Mouse (Mus musculus) megakaryocyte, embryonic 14.5 days (primary cell): ENCODE measurements around the gene Pdia4. TPM values are rescaled to one million over a fixed set of nuclear protein-coding genes. Genes with fewer than 3 reads are reported as not detected.
"Not testable (repeated sequence)": the region's sequence is repeated elsewhere in the genome, so short reads cannot be mapped to it uniquely, and the experiment has no call there.

ENCODE experiments used
- H3K27me3 ChIP-seq: replicated peaks from 2 replicates; pipeline ENCODE3; 2012; ENCODE audit warnings: inconsistent platforms
- H3K36me3 ChIP-seq: replicated peaks from 2 replicates; pipeline ENCODE3; 2012; ENCODE audit warnings: low read length, inconsistent platforms, mixed read lengths
- H3K4me1 ChIP-seq: 2 replicates; pipeline ENCODE4 v1.6.1; 2012; ENCODE audit warnings: inconsistent platforms
- H3K4me3 ChIP-seq: replicated peaks from 2 replicates; pipeline ENCODE3; 2012; ENCODE audit warnings: moderate library complexity, mild to moderate bottlenecking, inconsistent platforms
- H3K9me3 ChIP-seq: 2 replicates; pipeline ENCODE4 v1.6.1; 2012; ENCODE audit warnings: inconsistent platforms
- polyA plus RNA-seq: library from polyadenylated mRNA; stranded (reverse); fragments of >175 nt; gene quantifications from 2 replicates; pipeline ENCODE4 v1.2.3, GENCODE M21; 2012; ENCODE audit warnings: low replicate concordance; ENCODE audit not compliant: insufficient read depth

Gene Pdia4
- polyA plus RNA-seq, 1 experiment = 2.8 TPM

DNA sequence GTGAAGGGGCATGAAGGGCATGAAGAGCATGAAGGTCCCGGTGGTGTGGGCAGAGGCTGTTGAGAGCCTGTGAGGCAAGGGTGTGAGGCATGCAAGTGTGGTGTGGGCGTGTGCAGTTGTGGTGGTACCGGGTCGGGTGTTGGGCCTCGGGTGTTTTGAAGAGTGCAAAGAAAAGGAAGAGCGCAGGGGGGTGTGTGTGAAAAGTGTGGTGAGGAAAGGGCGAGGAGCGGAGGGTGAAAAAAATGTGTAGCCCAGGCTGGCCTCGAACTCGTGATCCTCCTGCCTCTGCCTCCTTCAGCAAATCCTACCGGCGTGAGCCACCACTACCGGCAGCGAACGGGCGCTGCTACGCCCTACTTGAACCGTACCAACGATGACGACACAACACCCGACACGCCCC is 55.8 kb downstream of the Pdia4 start:
- not testable (repeated sequence) for H3K36me3 ChIP-seq, H3K4me3 ChIP-seq, H3K27me3 ChIP-seq, H3K4me1 ChIP-seq, H3K9me3 ChIP-seq

DNA sequence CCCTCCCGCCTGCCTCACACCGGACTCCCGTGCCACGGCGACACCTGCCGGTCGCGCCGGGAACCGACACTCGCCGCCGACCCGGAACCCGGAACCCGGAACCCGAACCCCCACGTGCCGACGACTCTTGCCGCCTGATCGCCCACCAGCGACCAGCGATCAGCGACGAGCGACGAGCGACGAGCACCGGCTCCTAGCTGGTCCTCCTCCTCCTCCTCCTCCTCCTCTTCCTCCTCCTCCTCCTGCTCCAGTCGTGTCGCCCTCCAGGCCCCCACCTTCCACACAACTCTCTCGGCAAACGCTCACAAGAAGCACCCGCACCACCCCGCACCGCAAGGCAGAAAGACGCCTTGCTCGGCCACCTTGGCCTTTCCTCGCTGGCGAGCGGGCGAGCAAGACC is 60.1 kb downstream of the Pdia4 start:
- not testable (repeated sequence) for H3K4me3 ChIP-seq, H3K36me3 ChIP-seq, H3K27me3 ChIP-seq, H3K4me1 ChIP-seq, H3K9me3 ChIP-seq

DNA sequence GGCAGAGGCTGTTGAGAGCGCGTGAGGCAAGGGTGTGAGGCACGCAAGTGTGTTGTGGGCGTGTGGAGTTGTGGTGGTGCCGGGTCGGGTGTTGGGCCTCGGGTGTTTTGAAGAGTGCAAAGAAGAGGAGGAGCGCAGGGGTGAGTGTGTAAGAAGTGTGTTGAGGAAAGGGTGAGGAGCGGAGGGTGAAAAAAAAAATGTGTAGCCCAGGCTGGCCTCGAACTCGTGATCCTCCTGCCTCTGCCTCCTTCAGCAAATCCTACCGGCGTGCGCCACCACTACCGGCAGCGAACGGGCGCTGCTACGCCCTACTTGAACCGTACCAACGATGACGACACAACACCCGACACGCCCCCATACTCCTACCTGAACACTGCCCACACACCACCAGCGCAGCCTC is 64.9 kb downstream of the Pdia4 start:
- H3K36me3 ChIP-seq, H3K9me3 ChIP-seq, H3K27me3 ChIP-seq, H3K4me1 ChIP-seq, H3K4me3 ChIP-seq: not testable (repeated sequence)

DNA sequence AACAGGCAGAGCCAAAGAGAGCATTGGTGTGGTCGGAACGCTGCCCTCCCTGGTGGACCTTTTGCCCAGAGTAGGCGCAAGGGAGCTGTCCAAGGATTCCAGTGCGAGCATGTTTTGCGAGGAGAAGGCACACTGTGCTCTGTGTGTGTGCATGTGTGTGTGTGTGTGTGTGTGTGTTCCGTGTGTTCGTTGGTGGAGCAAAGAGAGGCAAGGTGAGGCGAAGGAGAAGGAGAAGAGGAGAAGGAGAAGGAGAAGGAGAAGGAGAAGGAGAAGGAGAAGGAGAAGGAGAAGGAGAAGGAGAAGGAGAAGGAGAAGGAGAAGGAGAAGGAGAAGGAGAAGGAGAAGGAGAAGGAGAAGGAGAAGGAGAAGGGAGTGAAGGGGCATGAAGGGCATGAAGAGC is 65.3 kb downstream of the Pdia4 start:
- H3K27me3 ChIP-seq, H3K4me3 ChIP-seq, H3K9me3 ChIP-seq, H3K36me3 ChIP-seq, H3K4me1 ChIP-seq: not testable (repeated sequence)

Other genes with a start within 250 kb of the Pdia4 start
- 9.4 TPM in 1 of 2 replicates, not detected in the other for gene Ezh2, start 218.1 kb downstream of the Pdia4 start, polyA plus RNA-seq
- gene Zfp786, start 17.4 kb upstream of the Pdia4 start, polyA plus RNA-seq = not detected in 2 replicates
- gene Zfp398, start 22.2 kb upstream of the Pdia4 start, polyA plus RNA-seq = 0.58 and 1.5 TPM in 2 replicates
- gene Zfp282, start 63.8 kb upstream of the Pdia4 start, polyA plus RNA-seq = 6.7 and 17.1 TPM in 2 replicates
- 5.4 and 5.7 TPM in 2 replicates for gene Zfp212, start 107.0 kb upstream of the Pdia4 start, polyA plus RNA-seq
- gene Zfp956, start 140.0 kb upstream of the Pdia4 start, polyA plus RNA-seq = 3.0 TPM in 1 of 2 replicates, not detected in the other
- 27.0 and 39.0 TPM in 2 replicates for gene Zfp777, start 235.5 kb upstream of the Pdia4 start, polyA plus RNA-seq